Mouse (Mus musculus): ENCODE results near the gene Mrpl42.
A peak's percentile ranks its signal among the peaks of the same experiment; 100 is the strongest.
"Not testable (repeated sequence)": the region's sequence is repeated elsewhere in the genome, so short reads cannot be mapped to it uniquely, and the experiment has no call there.

Mrpl42 gene

GRCm38 (mm10) chr10:95501463-95502081 is at the start of gene Mrpl42:
Mrpl42 (minus strand) TSS chr10:95501940.
- peak; percentile 66 for DNase-seq (ENCODE audit: low read depth, low spot score)

GRCm38 (mm10) chr10:95550506-95550905 is 48.8 kb upstream of the Mrpl42 start:
- no peak for DNase-seq (ENCODE audit: low read depth, low spot score)

GRCm38 (mm10) chr10:95549080-95549479 is 47.3 kb upstream of the Mrpl42 start:
- not testable (repeated sequence) for DNase-seq (ENCODE audit: low read depth, low spot score)

- no peak for DNase-seq (ENCODE audit: low read depth, low spot score)
Measured at GRCm38 (mm10) chr10:95548154-95548826, 46.5 kb upstream of the Mrpl42 start.

GRCm38 (mm10) chr10:95546178-95546577 is 44.4 kb upstream of the Mrpl42 start:
- no peak for DNase-seq (ENCODE audit: low read depth, low spot score)

GRCm38 (mm10) chr10:95545051-95545450 is 43.3 kb upstream of the Mrpl42 start:
- DNase-seq (ENCODE audit: low read depth, low spot score), result no peak

- DNase-seq (ENCODE audit: low read depth, low spot score), result no peak
Measured at GRCm38 (mm10) chr10:95544651-95545050, 42.9 kb upstream of the Mrpl42 start.

GRCm38 (mm10) chr10:95544004-95544403 is 42.3 kb upstream of the Mrpl42 start:
- DNase-seq (ENCODE audit: low read depth, low spot score), result no peak

GRCm38 (mm10) chr10:95543377-95543776 is 41.6 kb upstream of the Mrpl42 start:
- no peak for DNase-seq (ENCODE audit: low read depth, low spot score)

- DNase-seq (ENCODE audit: low read depth, low spot score), result no peak
Measured at GRCm38 (mm10) chr10:95542916-95543315, 41.2 kb upstream of the Mrpl42 start.

- DNase-seq (ENCODE audit: low read depth, low spot score), result no peak
Measured at GRCm38 (mm10) chr10:95539841-95540240, 38.1 kb upstream of the Mrpl42 start.

- DNase-seq (ENCODE audit: low read depth, low spot score), result no peak
Measured at GRCm38 (mm10) chr10:95539260-95539659, 37.5 kb upstream of the Mrpl42 start.

GRCm38 (mm10) chr10:95536222-95536541 is 34.4 kb upstream of the Mrpl42 start:
- no peak for DNase-seq (ENCODE audit: low read depth, low spot score)

GRCm38 (mm10) chr10:95535399-95536221 is 33.9 kb upstream of the Mrpl42 start:
- no peak for DNase-seq (ENCODE audit: low read depth, low spot score)

GRCm38 (mm10) chr10:95533382-95533781 is 31.6 kb upstream of the Mrpl42 start:
- DNase-seq (ENCODE audit: low read depth, low spot score), result no peak

- DNase-seq (ENCODE audit: low read depth, low spot score), result no peak
Measured at GRCm38 (mm10) chr10:95532916-95533315, 31.2 kb upstream of the Mrpl42 start.

- DNase-seq (ENCODE audit: low read depth, low spot score), result no peak
Measured at GRCm38 (mm10) chr10:95530551-95531121, 28.9 kb upstream of the Mrpl42 start.

GRCm38 (mm10) chr10:95526495-95527122 is 24.9 kb upstream of the Mrpl42 start:
- DNase-seq (ENCODE audit: low read depth, low spot score), result no peak

- no peak for DNase-seq (ENCODE audit: low read depth, low spot score)
Measured at GRCm38 (mm10) chr10:95525871-95526270, 24.1 kb upstream of the Mrpl42 start.

GRCm38 (mm10) chr10:95525037-95525675 is 23.4 kb upstream of the Mrpl42 start:
- DNase-seq (ENCODE audit: low read depth, low spot score), result no peak

GRCm38 (mm10) chr10:95517656-95518055 is 15.9 kb upstream of the Mrpl42 start:
- no peak for DNase-seq (ENCODE audit: low read depth, low spot score)
